Mouse (Mus musculus): ENCODE results near the gene Pnpla1. TPM values are rescaled to one million over a fixed set of nuclear protein-coding genes. Genes with fewer than 3 reads are reported as not detected.

Pnpla1 gene
- polyA plus RNA-seq, 1 experiment from 2014 or later, result 13.8 TPM

- Histone ChIP-seq H3K4me3 (no peak overlapping the region), H3K27me3 (no peaks in the 10 kb centered on the region), H3K9me3 (no peaks in the 10 kb centered on the region), H3K4me2 (peak overlapping the region; percentile 4; the same call in 1 of the 2 replicates), H3K9ac (no peak overlapping the region), H3K27ac (peak overlapping the region; percentile 63), H3K36me3 (no peaks in the 10 kb centered on the region), H3K4me1 (peaks cover 12% of the 10 kb centered on the region)
- 13% methylated on average over 14 of the region's 14 CpGs for WGBS
- ATAC-seq (ENCODE audit: insufficient number of reproducible peaks, low FRiP score, low TSS enrichment, low read depth), result peak; percentile 71
These were observed 72.3 kb downstream of the Pnpla1 start for GRCm38 (mm10) chr17:28930392-28931074.

GRCm38 (mm10) chr17:28931436-28932211 is 73.4 kb downstream of the Pnpla1 start:
- no peak overlapping the region for H3K4me2 ChIP-seq
- 88% methylated on average over 18 of the region's 18 CpGs for WGBS
- peaks cover 10% of the 10 kb centered on the region for H3K4me1 ChIP-seq
- no peak for ATAC-seq (ENCODE audit: insufficient number of reproducible peaks, low FRiP score, low TSS enrichment, low read depth)
- H3K27ac ChIP-seq, result peak overlapping the region; percentile 55; the same call in 1 of the 2 replicates
- no peak overlapping the region for H3K9ac ChIP-seq
- H3K4me3 ChIP-seq, result no peak overlapping the region
- H3K27me3 ChIP-seq, result no peaks in the 10 kb centered on the region
- H3K9me3 ChIP-seq, result no peaks in the 10 kb centered on the region; the same call in 1 of the 2 replicates
- H3K36me3 ChIP-seq, result no peaks in the 10 kb centered on the region

DNA sequence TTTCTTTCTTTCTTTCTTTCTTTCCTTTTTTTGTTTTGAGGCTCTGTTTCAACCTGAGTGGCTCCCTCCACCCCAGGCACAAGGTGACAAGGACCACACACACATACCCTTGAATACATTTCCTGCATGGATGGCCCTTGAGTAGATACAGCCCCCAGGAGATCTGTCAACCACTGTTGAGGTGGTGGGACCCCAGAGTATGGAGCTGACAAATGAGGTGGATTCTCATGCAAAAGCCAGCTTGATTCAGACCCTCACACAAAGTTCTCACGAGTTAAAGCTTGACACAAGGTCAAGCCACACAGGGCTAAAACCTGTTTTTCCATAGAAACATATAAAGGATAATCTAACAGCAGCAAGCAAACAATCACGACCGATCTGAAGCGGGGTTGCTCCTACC is 74.1 kb downstream of the Pnpla1 start:
- Histone ChIP-seq H3K27me3 (no peaks in the 10 kb centered on the region), H3K27ac (no peak overlapping the region), H3K9me3 (no peaks in the 10 kb centered on the region; the same call in 1 of the 2 replicates), H3K4me3 (no peak overlapping the region), H3K9ac (no peak overlapping the region), H3K4me2 (no peak overlapping the region), H3K36me3 (no peaks in the 10 kb centered on the region), H3K4me1 (peaks cover 10% of the 10 kb centered on the region)
- ATAC-seq (ENCODE audit: insufficient number of reproducible peaks, low FRiP score, low TSS enrichment, low read depth), result no peak
- WGBS, result 86% methylated on average over 4 of the region's 4 CpGs

DNA sequence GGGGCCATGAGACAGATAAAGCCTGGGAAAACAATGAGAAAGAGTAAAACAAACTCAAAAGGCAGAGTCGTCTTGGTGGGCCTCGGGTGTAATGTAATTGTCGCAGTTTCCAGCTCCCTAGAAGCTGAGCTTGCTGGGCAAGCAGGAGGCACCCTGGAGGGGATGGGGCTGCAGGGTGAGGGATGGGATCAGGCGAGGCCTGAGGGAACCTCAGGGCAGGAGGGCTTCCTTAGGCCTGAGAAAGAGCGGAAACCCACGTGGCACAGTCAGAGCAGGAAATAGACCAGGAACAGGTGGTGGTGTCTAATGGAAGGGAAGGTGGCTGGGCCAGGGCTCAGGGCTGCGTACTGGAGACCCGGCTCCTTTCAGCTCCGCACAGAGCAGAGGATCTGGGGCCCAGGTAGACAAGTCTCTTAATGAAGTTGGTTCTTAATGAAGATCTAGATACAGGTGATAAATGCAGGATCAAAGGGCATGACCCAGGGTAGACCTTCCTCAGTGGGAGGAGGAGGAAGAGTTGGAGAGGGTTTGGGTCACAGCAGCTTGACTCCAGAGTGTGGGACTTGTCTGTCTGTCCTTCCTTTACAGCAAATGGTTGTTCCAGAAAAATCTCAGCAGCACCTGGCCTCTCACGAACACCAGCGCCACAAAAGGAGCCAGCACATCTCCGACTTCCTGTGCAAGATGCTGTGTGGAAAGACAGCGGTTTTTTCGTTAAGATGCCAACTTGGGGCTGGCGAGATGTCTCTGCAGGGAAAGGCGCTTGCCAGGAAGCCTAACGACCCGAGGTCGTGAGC is 76.1 kb downstream of the Pnpla1 start:
- H3K9me3 ChIP-seq, result no peaks in the 10 kb centered on the region; the same call in 1 of the 2 replicates
- no peak overlapping the region for H3K4me2 ChIP-seq
- WGBS, result 67% methylated on average over 19 of the region's 19 CpGs
- no peak overlapping the region for H3K4me3 ChIP-seq
- H3K4me1 ChIP-seq, result peaks cover 10% of the 10 kb centered on the region
- no peak overlapping the region for H3K27ac ChIP-seq
- no peaks in the 10 kb centered on the region for H3K27me3 ChIP-seq
- no peak for ATAC-seq (ENCODE audit: insufficient number of reproducible peaks, low FRiP score, low TSS enrichment, low read depth)
- H3K9ac ChIP-seq, result no peak overlapping the region
- H3K36me3 ChIP-seq, result no peaks in the 10 kb centered on the region

DNA sequence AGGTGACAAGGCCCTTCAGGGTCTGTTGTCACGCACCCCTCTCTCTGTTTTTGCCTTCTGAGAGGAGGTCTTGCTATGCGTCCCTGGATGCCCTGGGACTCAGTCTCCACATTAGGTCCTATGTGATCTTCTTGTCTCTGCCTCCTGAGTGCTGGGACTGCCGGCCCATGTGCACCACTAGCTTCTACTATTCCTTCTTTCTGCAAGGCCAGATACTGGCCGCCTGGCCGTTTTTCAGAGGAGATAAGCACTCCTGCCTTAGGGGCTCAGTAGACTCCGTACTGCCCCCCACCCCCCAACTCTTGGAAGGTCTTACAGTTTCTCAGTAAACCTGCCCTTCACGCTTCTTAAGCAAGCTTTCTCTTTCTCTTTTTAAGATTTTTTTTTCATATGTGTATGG is 77.9 kb downstream of the Pnpla1 start:
- H3K9ac ChIP-seq, result no peak overlapping the region
- H3K36me3 ChIP-seq, result no peaks in the 10 kb centered on the region
- no peaks in the 10 kb centered on the region; the same call in 1 of the 2 replicates for H3K9me3 ChIP-seq
- no peak overlapping the region for H3K4me3 ChIP-seq
- WGBS, result 89% methylated on average over 7 of the region's 7 CpGs
- no peak overlapping the region for H3K27ac ChIP-seq
- no peaks in the 10 kb centered on the region for H3K4me1 ChIP-seq
- no peak for ATAC-seq (ENCODE audit: insufficient number of reproducible peaks, low FRiP score, low TSS enrichment, low read depth)
- H3K4me2 ChIP-seq, result no peak overlapping the region
- no peaks in the 10 kb centered on the region for H3K27me3 ChIP-seq

GRCm38 (mm10) chr17:28936622-28937345 is 78.6 kb downstream of the Pnpla1 start:
- Histone ChIP-seq H3K36me3 (no peaks in the 10 kb centered on the region), H3K4me3 (no peak overlapping the region), H3K4me1 (no peaks in the 10 kb centered on the region), H3K9me3 (no peaks in the 10 kb centered on the region; the same call in 1 of the 2 replicates), H3K27me3 (no peaks in the 10 kb centered on the region), H3K9ac (no peak overlapping the region), H3K27ac (no peak overlapping the region), H3K4me2 (no peak overlapping the region)
- no peak for ATAC-seq (ENCODE audit: insufficient number of reproducible peaks, low FRiP score, low TSS enrichment, low read depth)
- 83% methylated on average over 10 of the region's 10 CpGs for WGBS

Other genes with a start within 250 kb of the Pnpla1 start
- gene Srpk1, start 235.7 kb upstream of the Pnpla1 start, polyA plus RNA-seq (2015; fragmentation: Nextera tagmentation; extraction: Ambion mirVana), result 120 and 121 TPM in 2 replicates
- gene Slc26a8, start 168.2 kb upstream of the Pnpla1 start, polyA plus RNA-seq (2015; fragmentation: Nextera tagmentation; extraction: Ambion mirVana), result 0.60 and 0.72 TPM in 2 replicates
- gene Mapk14, start 167.1 kb upstream of the Pnpla1 start, polyA plus RNA-seq (2015; fragmentation: Nextera tagmentation; extraction: Ambion mirVana), result 37.9 and 45.2 TPM in 2 replicates
- gene AC170998.1, start 132.3 kb upstream of the Pnpla1 start, polyA plus RNA-seq (2015; fragmentation: Nextera tagmentation; extraction: Ambion mirVana), result 1.9 and 2.4 TPM in 2 replicates
- gene Mapk13, start 89.1 kb upstream of the Pnpla1 start, polyA plus RNA-seq (2015; fragmentation: Nextera tagmentation; extraction: Ambion mirVana), result 126 and 130 TPM in 2 replicates
- gene Brpf3, start 57.3 kb upstream of the Pnpla1 start, polyA plus RNA-seq (2015; fragmentation: Nextera tagmentation; extraction: Ambion mirVana), result 7.3 and 8.4 TPM in 2 replicates
- 0.22 and 0.27 TPM in 2 replicates for gene 4930539E08Rik, start 56.9 kb downstream of the Pnpla1 start, polyA plus RNA-seq (2015; fragmentation: Nextera tagmentation; extraction: Ambion mirVana)
- not detected in 2 replicates for gene Pxt1, start 85.4 kb downstream of the Pnpla1 start, polyA plus RNA-seq (2015; fragmentation: Nextera tagmentation; extraction: Ambion mirVana)
- 88.9 and 98.7 TPM in 2 replicates for gene Kctd20, start 93.5 kb downstream of the Pnpla1 start, polyA plus RNA-seq (2015; fragmentation: Nextera tagmentation; extraction: Ambion mirVana)
- 100 and 104 TPM in 2 replicates for gene Stk38, start 149.6 kb downstream of the Pnpla1 start, polyA plus RNA-seq (2015; fragmentation: Nextera tagmentation; extraction: Ambion mirVana)
- 513 and 518 TPM in 2 replicates for gene Srsf3, start 174.2 kb downstream of the Pnpla1 start, polyA plus RNA-seq (2015; fragmentation: Nextera tagmentation; extraction: Ambion mirVana)
- 233 and 345 TPM in 2 replicates for gene Cdkn1a, start 232.6 kb downstream of the Pnpla1 start, polyA plus RNA-seq (2015; fragmentation: Nextera tagmentation; extraction: Ambion mirVana)